Mouse (Mus musculus) granulocyte monocyte progenitor cell, adult 5-6 weeks (primary cell): ENCODE results near the gene Npw. TPM values are rescaled to one million over a fixed set of nuclear protein-coding genes. Genes with fewer than 3 reads are reported as not detected.

ENCODE experiments used
- ATAC-seq: replicated peaks from 2 replicates; pipeline ENCODE4 v1.8.0; 2016; ENCODE audit warnings: mild to moderate bottlenecking, moderate TSS enrichment, inconsistent platforms; ENCODE audit not compliant: poor library complexity, severe bottlenecking
- total RNA-seq, 2 experiments: library from RNA; stranded (forward) in 1 of 2; stranded (reverse) in 1 of 2; fragments of 200-712, 200-1000 nt in 1 of 2; fragments of >200 nt in 1 of 2; fragmentation: Nextera tagmentation in 1 of 2; gene quantifications; 2 replicates each; pipeline ENCODE4 v1.2.3; 2014 to 2017

The Npw gene
- total RNA-seq, 2 experiments from 2014 or later: not detected

DNA sequence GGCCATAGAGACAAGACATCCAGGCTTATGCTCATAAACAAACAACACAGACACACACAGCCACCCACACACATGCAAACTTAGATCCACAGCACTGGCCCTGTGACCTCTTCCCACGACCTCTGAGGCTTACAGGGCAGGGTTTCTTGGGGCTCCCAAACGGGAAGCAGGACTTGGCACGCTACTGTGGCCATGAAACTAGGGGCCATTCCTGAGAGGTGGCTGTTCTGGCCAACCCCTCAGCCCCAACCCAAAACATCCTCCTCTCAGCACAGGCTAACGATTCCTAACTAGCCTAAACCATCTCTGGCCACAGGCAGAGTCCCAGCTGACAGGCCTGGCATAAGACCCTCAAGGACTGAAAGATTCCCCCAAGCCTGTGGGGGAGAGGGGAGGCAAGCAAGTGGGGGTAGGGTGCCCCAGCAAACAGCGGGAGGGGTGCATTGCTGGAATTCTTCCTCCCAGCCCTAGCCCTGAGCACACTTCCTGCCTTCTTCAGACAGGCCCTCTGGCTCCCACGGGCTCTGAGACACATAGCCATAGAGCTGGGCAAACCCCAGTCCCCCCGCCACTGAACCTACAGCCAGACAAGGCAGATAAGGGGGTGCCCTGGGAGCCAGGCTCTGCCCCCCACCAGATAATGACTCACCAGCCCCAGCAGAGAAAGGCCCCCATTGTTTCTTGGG is 14.1 kb downstream of the Npw start:
- ATAC-seq: no peak

DNA sequence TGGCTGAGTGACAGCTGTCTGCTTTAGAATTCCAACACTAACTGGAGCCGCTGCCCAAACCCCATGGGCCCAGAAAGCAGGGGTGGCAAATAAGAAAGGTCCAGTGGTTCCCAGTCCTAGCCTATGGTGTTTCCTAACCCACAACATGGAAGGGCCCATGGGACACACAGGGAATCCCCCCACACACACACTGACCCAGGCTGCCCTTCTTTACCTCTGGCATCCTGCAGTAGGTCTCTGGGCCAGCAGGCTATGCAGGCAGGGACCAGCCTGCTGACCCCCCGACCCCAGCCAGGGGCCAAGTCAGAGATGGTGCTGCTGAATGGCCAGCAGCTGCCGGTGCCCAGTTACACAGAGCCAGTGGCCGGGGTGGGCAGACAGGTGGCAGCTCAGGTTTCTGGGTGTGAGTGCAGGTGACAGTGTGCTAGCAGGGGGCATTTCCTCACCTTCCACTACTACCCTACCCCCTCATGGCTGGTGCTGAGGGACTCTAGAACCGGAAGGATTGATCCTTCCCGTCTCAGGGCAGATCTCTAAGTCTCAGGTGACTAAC is 15.4 kb downstream of the Npw start:
- ATAC-seq: no peak

DNA sequence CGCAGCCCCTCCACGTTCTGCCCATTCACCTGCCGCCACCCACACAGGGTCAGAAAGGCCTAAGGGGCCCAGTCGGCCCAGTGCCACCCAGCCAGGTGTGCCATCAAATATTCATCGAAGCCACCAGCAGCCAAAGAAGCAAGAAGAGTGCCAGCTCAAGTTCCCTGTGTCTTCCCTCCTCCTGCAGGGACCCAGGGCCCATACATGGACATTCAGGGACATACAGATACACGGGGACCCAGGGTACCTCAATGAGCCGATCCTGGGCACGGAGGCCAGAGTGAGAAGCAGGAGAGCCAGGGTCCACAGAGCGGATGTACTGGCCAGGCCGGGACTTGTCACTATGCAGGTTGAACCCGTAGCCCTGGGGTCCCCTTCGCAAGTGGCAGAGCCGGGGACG is 16.3 kb downstream of the Npw start:
- ATAC-seq: no peak

DNA sequence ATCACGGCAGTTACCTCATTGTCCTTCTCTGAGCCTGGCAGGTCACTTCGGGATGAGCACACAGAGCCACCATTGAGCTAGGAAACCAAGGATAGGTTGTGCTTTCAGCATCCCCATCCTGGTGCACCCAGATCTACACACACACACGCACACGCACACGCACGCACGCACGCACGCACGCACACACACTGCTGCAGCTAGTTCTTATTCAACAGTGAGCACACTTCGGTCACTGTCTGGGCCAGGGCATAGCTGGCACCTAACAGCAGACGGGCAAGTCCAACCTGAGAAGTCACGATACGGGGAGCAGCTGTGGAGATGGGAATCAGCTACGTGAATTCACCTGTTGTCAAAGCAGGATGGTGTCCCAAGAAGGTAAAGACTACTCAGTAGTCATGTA is 17.7 kb downstream of the Npw start:
- no peak for ATAC-seq

DNA sequence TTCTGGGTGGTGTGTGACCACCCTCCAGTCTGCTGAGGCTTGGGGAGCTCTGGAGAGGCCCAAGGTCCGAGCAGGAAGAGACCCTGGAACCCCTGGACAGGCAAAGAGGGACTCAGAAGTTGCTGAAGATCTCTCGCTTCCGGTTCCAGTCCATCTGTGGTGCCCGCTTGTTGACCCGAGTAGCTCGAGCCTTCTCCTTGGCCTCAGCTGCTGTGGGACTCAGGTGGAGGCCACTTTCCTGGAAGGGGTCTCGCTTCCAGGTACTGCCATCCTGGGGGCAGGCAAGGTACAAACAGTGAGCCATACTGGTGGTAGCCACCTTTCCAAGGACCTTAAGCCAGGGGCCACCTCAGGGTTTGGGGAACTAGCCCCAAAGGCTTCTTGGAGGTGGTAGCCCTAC is 18.1 kb downstream of the Npw start:
- no peak for ATAC-seq

DNA sequence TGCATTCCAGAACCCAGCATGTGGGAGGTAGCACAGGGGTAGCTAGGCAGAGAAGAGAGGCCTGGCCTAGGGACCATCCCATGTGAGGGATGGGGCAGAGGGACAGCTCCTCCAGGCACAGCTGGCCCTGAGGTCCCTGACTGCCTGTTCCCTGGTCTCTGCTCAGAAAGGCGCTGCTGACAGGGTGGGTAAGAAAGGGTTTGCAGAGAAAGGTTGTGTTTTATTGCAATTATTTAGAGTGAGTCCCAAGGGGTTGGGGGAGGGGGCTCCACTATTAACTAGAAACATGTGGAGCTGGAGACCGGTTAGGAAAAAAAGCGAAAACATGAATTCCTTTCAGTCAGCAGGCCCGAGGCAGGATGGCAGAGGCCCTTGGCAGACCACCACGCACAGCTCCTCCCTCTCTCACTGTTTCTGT is 18.7 kb downstream of the Npw start:
- no peak for ATAC-seq

DNA sequence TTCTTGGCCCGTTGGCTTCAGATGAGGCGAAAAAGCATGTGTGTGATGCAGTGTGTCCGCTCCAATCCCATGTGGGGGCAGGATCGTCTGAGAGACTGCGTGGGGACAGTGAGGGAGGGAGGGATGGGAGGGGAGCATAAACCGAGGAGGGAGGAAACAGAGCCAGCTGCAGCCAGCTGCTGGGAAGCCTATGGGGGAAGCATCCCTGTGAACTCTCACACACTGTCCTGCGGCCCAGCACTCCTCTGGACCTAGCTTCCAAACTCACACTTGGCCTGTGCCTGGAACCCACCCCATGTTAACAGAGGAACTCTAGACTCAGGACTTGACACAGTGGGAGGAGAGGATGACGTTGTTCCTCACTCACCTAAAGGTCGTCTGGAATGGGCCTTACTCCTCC is 19.4 kb downstream of the Npw start:
- ATAC-seq: no peak

DNA sequence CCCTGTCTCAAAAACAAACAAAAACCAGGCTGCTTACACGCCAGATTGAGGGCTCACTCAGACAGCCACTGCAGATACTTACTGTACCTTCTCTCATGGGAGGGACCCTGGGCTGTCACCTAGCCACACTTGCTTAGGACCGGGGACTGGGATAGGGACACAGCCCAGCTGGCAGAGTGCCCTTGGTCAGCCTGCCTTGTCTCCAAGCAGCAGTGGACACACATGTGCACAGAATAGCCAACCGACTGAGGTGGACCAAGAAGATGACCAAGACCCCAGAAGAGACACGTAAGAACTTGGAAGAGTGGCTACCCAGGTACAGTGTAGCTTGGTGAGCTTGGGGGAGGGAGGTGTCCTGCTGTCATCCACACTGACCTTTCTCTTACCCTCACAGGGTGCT is 20.0 kb downstream of the Npw start:
- ATAC-seq: no peak

DNA sequence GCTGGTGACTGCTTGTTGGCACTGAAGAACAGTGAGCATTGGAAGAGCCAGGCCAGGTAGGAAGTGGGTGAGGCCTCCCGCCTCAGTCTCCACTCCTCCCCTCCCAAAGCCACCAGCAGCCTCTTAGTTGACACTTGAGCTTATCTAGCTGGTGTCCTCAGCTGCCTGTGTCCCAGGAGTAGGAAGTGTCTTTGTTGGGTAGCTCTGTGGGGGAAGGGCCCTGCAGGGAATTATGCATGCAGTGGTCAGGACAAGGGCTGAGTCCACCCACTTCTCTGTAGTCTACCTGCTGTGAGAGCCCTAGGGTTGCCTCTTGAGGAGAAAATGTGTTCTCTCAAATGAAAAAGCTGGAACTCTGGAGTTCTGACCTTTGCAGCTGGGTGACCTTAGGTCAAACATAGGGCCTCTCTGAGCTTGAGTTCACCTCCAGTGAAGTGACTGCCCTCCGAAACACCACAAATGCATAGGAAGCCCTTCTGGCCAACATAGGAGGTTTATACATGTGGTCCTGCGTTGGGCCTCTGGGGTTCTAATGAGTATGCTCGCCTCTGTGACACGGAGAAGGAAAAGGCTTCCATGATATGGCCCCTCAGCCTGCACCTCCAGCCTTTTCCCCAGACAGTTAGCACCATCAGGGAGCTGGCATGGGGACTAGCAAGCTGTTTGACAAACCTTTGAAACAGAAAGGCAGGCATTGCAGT is 21.3 kb downstream of the Npw start:
- no peak for ATAC-seq

DNA sequence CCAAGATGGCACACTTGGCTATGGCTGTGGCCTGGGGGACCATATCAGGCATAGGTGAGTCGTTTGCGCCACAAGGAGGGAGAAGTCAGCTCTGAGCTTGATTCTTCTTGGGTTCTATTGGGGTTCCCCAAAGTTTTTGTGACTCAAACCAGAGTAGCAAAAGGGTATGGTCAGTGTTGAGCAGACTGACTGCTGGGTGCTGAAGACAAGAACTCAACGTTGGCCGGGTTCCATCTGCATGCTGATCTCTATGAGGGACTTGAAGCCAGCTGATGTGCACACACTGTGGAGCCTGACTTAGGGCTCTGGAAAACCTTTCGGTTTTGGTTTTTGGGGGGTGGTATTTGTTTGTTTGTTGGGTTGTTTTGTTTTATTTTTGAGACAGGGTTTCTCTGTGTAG is 22.6 kb downstream of the Npw start:
- ATAC-seq: no peak

DNA sequence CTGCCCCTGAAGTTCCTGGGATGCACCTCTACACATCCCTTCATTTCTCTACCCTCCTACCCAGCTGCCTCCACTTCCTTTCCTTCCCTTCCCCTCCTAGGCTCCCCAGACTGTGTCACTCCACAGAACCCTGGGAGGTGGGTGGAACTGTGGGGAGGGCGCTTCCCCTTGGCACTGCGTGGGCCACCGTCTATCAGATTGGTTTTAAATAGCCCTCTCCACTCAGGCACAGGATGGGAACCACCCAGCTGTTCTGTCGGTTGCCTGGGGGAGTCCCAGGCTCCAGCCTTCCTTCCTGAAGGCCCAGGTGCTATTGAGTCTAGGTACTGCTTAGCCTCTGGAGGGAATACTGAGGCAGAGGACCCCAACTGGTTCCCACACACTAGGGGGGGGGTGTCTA is 23.2 kb downstream of the Npw start:
- no peak for ATAC-seq

DNA sequence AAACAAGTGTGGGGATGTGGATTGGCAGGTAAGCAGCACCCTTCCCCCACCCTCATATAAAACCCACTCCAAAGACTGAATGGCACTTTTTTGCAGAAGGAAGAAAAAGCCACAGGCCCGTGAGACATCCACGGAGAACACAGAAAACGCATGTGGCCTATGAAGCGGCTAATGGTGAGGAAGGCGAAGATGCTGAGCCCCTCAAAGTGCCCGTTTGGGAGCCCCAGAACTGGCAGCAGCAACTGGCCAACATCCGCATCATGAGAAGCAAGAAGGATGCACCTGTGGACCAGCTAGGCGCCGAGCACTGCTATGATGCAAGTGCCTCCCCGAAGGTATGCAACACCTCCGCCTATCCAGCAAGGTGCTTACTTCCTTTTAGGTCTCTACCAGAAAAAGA is 24.4 kb downstream of the Npw start:
- ATAC-seq: no peak

DNA sequence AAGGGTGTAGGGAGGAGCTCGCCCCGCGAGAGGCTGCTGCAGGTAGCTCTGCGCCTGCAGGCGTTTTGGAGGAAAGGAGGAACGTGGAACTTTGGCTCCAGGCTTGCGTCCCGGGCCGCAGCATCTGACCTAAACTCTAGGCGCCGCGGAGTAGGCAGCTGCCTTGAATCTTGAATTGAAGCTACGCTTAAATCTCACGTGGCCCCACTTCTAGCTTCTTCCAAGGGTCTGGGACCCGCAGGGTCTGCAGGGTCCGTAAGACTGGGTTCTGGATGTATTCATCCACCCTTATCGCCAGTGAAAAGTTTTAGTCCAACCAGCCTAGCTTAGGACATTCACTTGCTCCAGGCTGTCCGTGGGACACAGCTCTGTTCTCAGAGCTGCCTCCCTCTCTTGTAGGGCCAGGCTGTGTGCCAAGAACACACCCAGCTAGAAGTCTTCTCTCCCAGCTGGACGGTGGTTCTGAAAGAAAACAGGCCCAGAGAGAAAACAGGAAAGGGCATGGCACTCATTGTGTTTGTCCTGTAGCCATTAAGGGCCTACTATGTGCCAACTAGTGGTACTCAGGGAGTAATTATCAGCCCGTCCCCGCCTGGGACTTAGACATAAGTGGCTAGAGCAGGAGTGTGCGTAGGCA is 25.3 kb downstream of the Npw start:
- no peak for ATAC-seq

DNA sequence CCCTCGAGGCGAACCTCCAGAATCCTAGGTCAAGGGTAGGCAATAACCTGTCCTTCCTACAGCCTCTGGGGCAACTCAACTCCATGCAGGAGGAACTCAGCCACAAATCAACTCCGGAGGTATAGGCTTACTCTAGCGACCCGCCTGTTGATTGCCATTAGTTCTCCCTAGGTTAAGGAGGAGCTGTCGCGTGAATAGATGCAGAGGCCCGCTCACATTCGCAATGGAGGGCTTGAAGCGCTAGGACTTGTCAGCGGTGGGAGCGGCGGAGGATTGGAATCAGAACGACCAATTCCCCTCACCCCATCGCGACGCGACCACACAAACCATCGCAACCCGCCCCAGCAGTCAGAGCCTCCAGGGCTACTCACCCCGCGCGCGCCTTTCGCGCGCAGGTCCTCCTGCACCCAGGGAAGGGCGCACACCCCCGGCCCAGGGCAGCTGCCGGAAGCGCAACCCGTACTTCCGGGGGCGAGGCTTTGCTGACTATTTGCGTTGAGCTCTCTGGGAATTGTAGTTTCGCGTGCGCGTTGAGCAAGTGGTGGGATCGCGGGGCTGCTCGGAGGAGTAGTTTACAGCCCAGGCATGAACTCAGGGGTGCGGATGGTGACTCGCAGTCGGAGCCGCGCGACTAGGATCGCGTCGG is 26.0 kb downstream of the Npw start, which contains the start of the genes Tsc2 and Nthl1:
Gene Tsc2 (minus strand): TSS at position 464 of the 646 bp plus-strand sequence.
Gene Nthl1 (plus strand): TSS at position 514 of the 646 bp plus-strand sequence.
- ATAC-seq: peak; percentile 93

DNA sequence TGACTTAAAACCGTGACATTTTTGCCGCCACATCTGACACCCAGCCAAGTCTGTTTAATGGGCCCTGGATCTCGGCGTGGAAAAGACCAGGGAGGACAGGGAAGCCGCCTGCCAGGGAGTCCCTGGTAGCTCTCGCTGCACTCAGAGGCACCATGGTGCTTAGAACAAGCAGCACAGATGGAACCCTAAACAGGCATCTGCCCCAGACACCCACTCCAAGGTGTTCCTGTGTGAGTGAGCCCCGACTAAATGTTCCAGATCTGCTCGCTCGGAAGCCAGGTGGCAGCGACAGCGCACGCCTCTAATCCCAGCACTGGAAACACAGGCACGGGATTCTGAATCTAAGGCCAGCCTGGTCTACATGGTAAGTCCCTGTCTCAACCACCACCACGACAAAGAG is 28.2 kb downstream of the Npw start:
- ATAC-seq: no peak

DNA sequence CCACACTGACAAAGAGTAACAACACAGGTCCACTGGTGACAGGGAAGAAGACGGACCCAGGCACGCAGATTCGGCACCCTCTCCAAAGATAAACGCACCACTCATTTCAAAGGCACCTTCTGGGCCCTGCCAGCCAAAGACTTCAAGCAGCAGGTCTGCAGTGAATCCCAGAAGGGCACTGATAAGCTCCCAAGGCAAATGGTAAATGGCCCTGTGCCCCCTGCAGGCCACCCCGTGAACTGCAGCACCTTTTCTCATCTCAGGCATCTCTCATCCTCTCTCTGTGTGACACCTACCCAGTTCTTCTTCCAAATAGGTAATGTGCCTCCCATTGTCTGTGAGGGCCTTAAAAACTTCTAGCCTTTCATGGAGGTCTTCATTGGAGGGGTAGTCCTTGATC is 29.6 kb downstream of the Npw start:
- 0 out of 2 replicates have a peak, but pooled peaks have one; percentile 35 for ATAC-seq

DNA sequence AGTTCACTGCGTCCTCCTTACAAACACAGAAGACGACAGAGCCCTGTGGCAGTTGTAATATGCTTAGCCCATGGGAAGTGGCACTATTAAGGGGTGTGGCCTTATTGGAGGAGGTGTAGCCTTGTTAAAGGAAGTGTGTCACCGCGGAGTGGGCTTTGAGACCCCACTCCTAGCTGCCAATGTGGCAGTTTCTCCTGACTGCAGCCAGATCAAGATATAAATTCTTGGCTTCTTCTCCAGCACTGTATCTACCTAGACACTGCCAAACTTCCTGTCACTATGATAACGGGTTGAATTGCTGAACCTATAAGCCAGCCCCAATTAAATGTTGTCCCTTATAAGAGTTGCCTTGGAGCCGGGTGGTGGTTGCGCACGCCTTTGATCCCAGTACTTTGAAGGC is 32.8 kb downstream of the Npw start:
- ATAC-seq: no peak

DNA sequence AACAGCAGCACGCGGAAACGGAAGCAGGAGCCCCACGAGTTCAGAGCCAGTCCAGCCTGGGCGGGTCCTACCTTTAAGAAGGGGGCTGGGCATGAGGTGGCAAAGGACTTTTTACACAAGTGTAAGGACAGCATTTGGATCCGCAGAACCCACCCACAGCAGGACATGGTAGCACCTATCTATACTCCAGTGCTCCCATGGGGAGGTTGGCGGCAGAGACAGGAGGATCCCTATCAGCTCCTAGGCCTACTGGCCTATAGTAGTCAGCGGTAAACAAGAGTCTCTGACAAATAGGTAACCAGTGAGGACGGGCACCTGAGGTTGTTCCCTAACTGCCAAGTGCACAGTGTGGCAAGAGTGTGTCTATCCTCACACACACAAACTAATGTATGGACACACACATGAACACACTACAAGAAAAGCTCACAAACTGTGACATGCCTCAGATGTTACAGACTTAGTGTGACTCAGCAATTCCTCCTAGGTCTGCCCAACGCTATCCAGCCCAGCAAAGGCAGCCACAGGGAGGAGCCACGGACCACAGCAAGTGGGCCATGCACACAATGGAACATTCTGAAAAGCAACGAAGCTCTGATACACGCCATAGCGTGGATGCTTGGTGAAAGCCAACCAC is 40.6 kb downstream of the Npw start:
- ATAC-seq: peak; percentile 67

DNA sequence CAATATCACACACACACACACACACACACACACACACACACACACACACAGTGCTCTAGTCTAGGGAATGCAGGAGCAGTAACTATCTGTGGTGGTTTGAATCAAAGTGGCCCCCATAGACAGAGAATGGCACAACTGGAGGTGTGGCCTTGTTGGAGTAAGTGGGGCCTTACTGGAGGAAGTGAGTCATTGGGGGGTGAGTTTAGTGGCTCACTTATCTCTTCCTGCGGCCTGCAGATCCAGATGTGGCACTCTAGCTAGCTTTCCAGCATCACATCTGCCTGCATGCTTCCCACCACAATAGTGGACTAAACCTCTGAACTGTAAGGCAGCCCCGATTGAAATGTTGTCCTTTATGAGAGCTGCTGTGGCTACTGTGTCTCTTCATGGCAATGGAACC is 47.5 kb downstream of the Npw start:
- peak; percentile 88 for ATAC-seq

DNA sequence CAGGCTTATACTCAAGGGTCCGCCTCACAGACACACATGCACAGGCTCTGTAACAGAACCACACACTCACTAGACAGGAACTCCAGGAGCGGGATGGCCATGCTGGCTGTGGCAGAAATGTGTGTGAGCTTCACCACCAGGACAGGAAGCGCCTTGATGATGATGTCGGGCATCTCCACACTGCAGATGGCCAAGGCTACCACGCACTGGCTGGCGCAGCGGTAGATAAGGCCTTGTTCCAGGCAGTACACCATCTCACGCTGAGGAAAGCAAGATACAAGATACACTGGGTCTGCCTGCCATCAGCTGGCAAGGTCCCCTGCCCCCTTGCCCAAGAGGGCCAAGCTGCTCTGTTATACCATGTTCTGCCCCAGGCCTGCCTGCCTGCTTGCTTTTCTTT is 49.4 kb downstream of the Npw start:
- no peak for ATAC-seq
